Mouse (Mus musculus) hindbrain, embryonic 16.5 days (tissue): ENCODE measurements at regions not wholly inside any gene's neighbourhood (a gene's known extent, or its start where the extent isn't known, plus 50 kb on each side); places are given as distances from the start of the nearest gene placed in this dataset.
A peak's percentile ranks its signal among the peaks of the same experiment; 100 is the strongest.

Experiments used
- ATAC-seq: fragments of 200-750 bp; cut with Nextera tagmentation; 2 replicates; pipeline ENCODE4 v1.8.0; 2017; ENCODE audit warnings: moderate TSS enrichment, moderate library complexity
- H3K27ac ChIP-seq: fragments of 300-500 bp; sonication (generic); 2 replicates; pipeline ENCODE4 v1.5.1; 2014; ENCODE audit warnings: low read depth, mild to moderate bottlenecking, control low read depth, low read length, moderate library complexity
- H3K27me3 ChIP-seq: fragments of 300-500 bp; sonication (generic); replicated peaks from 2 replicates; pipeline ENCODE4 v1.6.1; 2014; ENCODE audit warnings: low read length; ENCODE audit not compliant: control insufficient read depth, insufficient read depth
- H3K36me3 ChIP-seq: fragments of 300-500 bp; sonication (generic); 2 replicates; pipeline ENCODE4 v1.6.1; 2014; ENCODE audit warnings: mild to moderate bottlenecking, low read length, moderate library complexity, mixed read lengths; ENCODE audit not compliant: control insufficient read depth, insufficient read depth
- H3K4me1 ChIP-seq: fragments of 300-500 bp; sonication (generic); 2 replicates; pipeline ENCODE4 v1.6.1; 2014; ENCODE audit warnings: low read depth, low read length; ENCODE audit not compliant: control insufficient read depth, insufficient read depth
- H3K4me2 ChIP-seq: fragments of 300-500 bp; sonication (generic); 2 replicates; pipeline ENCODE4 v1.6.1; 2014; ENCODE audit warnings: mild to moderate bottlenecking, low read length, control low read depth, moderate library complexity
- H3K4me3 ChIP-seq: fragments of 300-500 bp; sonication (generic); 2 replicates; pipeline ENCODE4 v1.5.1; 2014; ENCODE audit warnings: mild to moderate bottlenecking, low read length, control low read depth, moderate library complexity
- H3K9ac ChIP-seq: fragments of 300-500 bp; sonication (generic); 2 replicates; pipeline ENCODE4 v1.6.1; 2014; ENCODE audit warnings: low read depth, mild to moderate bottlenecking, control low read depth, low read length, moderate library complexity
- H3K9me3 ChIP-seq: fragments of 300-500 bp; sonication (generic); 2 replicates; pipeline ENCODE4 v1.6.1; 2014; ENCODE audit warnings: mild to moderate bottlenecking, low read length, moderate library complexity; ENCODE audit not compliant: control insufficient read depth
- WGBS: fragments of 180-500 bp; shearing (Covaris S2); extraction: QIAGEN DNeasy Blood & Tissue Kit; methylation state at CpG from one replicate; pipeline ENCODE4 v1.1.7; 2014; 5-methylcytosine and 5-hydroxymethylcytosine counted together

GRCm38 (mm10) chr9:6645796-6646309 is 376.2 kb upstream of the Ddi1 start:
- Histone ChIP-seq H3K27ac (no peak overlapping the region), H3K9me3 (no peaks in the 10 kb centered on the region), H3K4me1 (no peaks in the 10 kb centered on the region), H3K27me3 (no peaks in the 10 kb centered on the region), H3K9ac (no peak overlapping the region), H3K4me3 (no peak overlapping the region), H3K36me3 (no peaks in the 10 kb centered on the region), H3K4me2 (no peak overlapping the region)
- WGBS = 85% methylated on average over 3 of the region's 3 CpGs
- no peak for ATAC-seq

GRCm38 (mm10) chr9:6645321-6645720 is 375.7 kb upstream of the Ddi1 start:
- Histone ChIP-seq H3K9me3 (no peaks in the 10 kb centered on the region), H3K4me3 (no peak overlapping the region), H3K36me3 (no peaks in the 10 kb centered on the region), H3K4me2 (no peak overlapping the region), H3K4me1 (no peaks in the 10 kb centered on the region), H3K9ac (no peak overlapping the region), H3K27ac (no peak overlapping the region), H3K27me3 (no peaks in the 10 kb centered on the region)
- no peak for ATAC-seq
- WGBS = 68% methylated on average over 2 of the region's 2 CpGs

GRCm38 (mm10) chr9:6617155-6617554 is 347.5 kb upstream of the Ddi1 start:
- no peak for ATAC-seq
- Histone ChIP-seq H3K36me3 (no peaks in the 10 kb centered on the region), H3K27ac (no peak overlapping the region), H3K9ac (no peak overlapping the region), H3K27me3 (no peaks in the 10 kb centered on the region), H3K4me3 (no peak overlapping the region), H3K4me1 (no peaks in the 10 kb centered on the region), H3K4me2 (no peak overlapping the region), H3K9me3 (no peaks in the 10 kb centered on the region)
- WGBS = 98% methylated on average over 2 of the region's 2 CpGs

GRCm38 (mm10) chr9:6609284-6609627 is 339.6 kb upstream of the Ddi1 start:
- no peaks in the 10 kb centered on the region for H3K9me3 ChIP-seq
- ATAC-seq = peak; percentile 65
- H3K36me3 ChIP-seq = no peaks in the 10 kb centered on the region
- H3K27me3 ChIP-seq = no peaks in the 10 kb centered on the region
- H3K4me1 ChIP-seq = no peaks in the 10 kb centered on the region
- no peak overlapping the region for H3K4me2 ChIP-seq
- no peak overlapping the region for H3K4me3 ChIP-seq
- WGBS = 77% methylated on average over 1 of the region's 1 CpGs
- no peak overlapping the region for H3K27ac ChIP-seq
- H3K9ac ChIP-seq = no peak overlapping the region

GRCm38 (mm10) chr9:6608428-6609283 is 339.0 kb upstream of the Ddi1 start:
- Histone ChIP-seq H3K27me3 (no peaks in the 10 kb centered on the region), H3K9me3 (no peaks in the 10 kb centered on the region), H3K36me3 (no peaks in the 10 kb centered on the region), H3K27ac (no peak overlapping the region), H3K4me3 (no peak overlapping the region), H3K4me2 (no peak overlapping the region), H3K4me1 (no peaks in the 10 kb centered on the region), H3K9ac (no peak overlapping the region)
- ATAC-seq = peak; percentile 67
- 44% methylated on average over 5 of the region's 5 CpGs for WGBS
